Mouse (Mus musculus) erythroblast, adult 5-6 weeks (primary cell): ENCODE data around the gene Terf2. TPM values are rescaled to one million over a fixed set of nuclear protein-coding genes. Genes with fewer than 3 reads are reported as not detected.

ENCODE experiments used
- ATAC-seq: replicated peaks from 2 replicates; pipeline ENCODE4 v1.8.0; 2016; ENCODE audit warnings: moderate number of reproducible peaks, mild to moderate bottlenecking, moderate TSS enrichment, inconsistent platforms; ENCODE audit not compliant: poor library complexity, low FRiP score, severe bottlenecking
- total RNA-seq, 2 experiments: library from RNA; stranded (forward) in 1 of 2; stranded (reverse) in 1 of 2; fragments of 150-400 nt in 1 of 2; fragments of 200-764, 138-1000 nt in 1 of 2; gene quantifications; 2 replicates each; pipeline versions ENCODE4 v1.2.3 to v1.2.4; 2015 to 2017; ENCODE audit warnings: low replicate concordance in 2 of 2

Terf2 gene
- total RNA-seq, 2 experiments from 2014 or later, result 12.9 to 14.2 TPM

DNA sequence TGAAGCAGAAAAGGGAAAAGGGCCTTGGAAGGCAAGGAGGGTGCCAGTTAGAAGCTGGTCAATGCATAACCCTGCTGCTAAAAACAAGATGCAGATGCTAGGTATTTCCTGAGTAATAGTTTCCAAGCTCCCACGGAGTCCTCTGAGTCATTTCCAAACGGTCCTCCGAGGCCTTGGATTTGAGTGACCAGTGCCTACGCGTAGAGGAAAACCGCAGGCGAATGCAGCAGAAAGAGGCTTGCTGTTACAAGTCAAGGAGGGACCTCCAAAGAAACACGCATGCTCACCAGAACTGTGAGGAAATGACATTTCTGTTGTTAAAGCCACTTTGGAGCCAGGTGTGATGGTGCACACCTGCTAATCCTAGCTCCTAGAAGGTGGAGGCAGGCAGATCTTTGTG, 72.9 kb downstream of the Terf2 start:
- ATAC-seq, result no peak

Other genes with a start within 250 kb of the Terf2 start
- gene Has3, start 226.3 kb downstream of the Terf2 start, total RNA-seq (2015; ENCODE audit: low replicate concordance), result not detected in 2 replicates
- not detected in 2 replicates for gene Has3, start 226.3 kb downstream of the Terf2 start, total RNA-seq (2017; ENCODE audit: low replicate concordance)
- gene Utp4, start 202.9 kb downstream of the Terf2 start, total RNA-seq (2015; ENCODE audit: low replicate concordance), result 12.7 and 22.6 TPM in 2 replicates
- 5.4 and 9.1 TPM in 2 replicates for gene Utp4, start 202.9 kb downstream of the Terf2 start, total RNA-seq (2017; ENCODE audit: low replicate concordance)
- 2.1 and 4.2 TPM in 2 replicates for gene Sntb2, start 160.8 kb downstream of the Terf2 start, total RNA-seq (2015; ENCODE audit: low replicate concordance)
- 1.7 and 2.9 TPM in 2 replicates for gene Sntb2, start 160.8 kb downstream of the Terf2 start, total RNA-seq (2017; ENCODE audit: low replicate concordance)
- 10.2 and 12.1 TPM in 2 replicates for gene Vps4a, start 65.3 kb downstream of the Terf2 start, total RNA-seq (2015; ENCODE audit: low replicate concordance)
- gene Vps4a, start 65.3 kb downstream of the Terf2 start, total RNA-seq (2017; ENCODE audit: low replicate concordance), result 9.1 and 10.7 TPM in 2 replicates
- 4.4 and 7.9 TPM in 2 replicates for gene Pdf, start 47.9 kb downstream of the Terf2 start, total RNA-seq (2015; ENCODE audit: low replicate concordance)
- 9.3 and 10.7 TPM in 2 replicates for gene Pdf, start 47.9 kb downstream of the Terf2 start, total RNA-seq (2017; ENCODE audit: low replicate concordance)
- gene Cog8, start 39.9 kb downstream of the Terf2 start, total RNA-seq (2015; ENCODE audit: low replicate concordance), result 4.2 and 10.7 TPM in 2 replicates
- gene Cog8, start 39.9 kb downstream of the Terf2 start, total RNA-seq (2017; ENCODE audit: low replicate concordance), result 3.6 and 8.9 TPM in 2 replicates
- gene Nip7, start 39.7 kb downstream of the Terf2 start, total RNA-seq (2015; ENCODE audit: low replicate concordance), result 19.4 and 22.5 TPM in 2 replicates
- 5.0 and 8.9 TPM in 2 replicates for gene Nip7, start 39.7 kb downstream of the Terf2 start, total RNA-seq (2017; ENCODE audit: low replicate concordance)
- not detected in 2 replicates for gene Tmed6, start 30.9 kb downstream of the Terf2 start, total RNA-seq (2015; ENCODE audit: low replicate concordance)
- not detected in 2 replicates for gene Tmed6, start 30.9 kb downstream of the Terf2 start, total RNA-seq (2017; ENCODE audit: low replicate concordance)
- gene Cyb5b, start 54.1 kb upstream of the Terf2 start, total RNA-seq (2015; ENCODE audit: low replicate concordance), result 10.2 and 21.3 TPM in 2 replicates
- gene Cyb5b, start 54.1 kb upstream of the Terf2 start, total RNA-seq (2017; ENCODE audit: low replicate concordance), result 8.1 and 12.8 TPM in 2 replicates
- gene Nfat5, start 196.9 kb upstream of the Terf2 start, total RNA-seq (2015; ENCODE audit: low replicate concordance), result 11.0 and 14.6 TPM in 2 replicates
- gene Nfat5, start 196.9 kb upstream of the Terf2 start, total RNA-seq (2017; ENCODE audit: low replicate concordance), result 9.1 and 21.7 TPM in 2 replicates